Mouse (Mus musculus): ENCODE data around the gene Dmc1.
A peak's percentile ranks its signal among the peaks of the same experiment; 100 is the strongest.

- TF ChIP-seq E2F4 (IDR thresholded peaks at IDR 0.05; ENCODE audit: insufficient read depth) (no peak), POLR2AphosphoS2 (IDR thresholded peaks at IDR 0.05; ENCODE audit: insufficient read length, low read depth) (peak; percentile 91), POLR2A (IDR thresholded peaks at IDR 0.05; ENCODE audit: insufficient read length, low read depth) (peak; percentile 85), SRF (IDR thresholded peaks at IDR 0.05; ENCODE audit: control insufficient read depth, insufficient read length, low read depth) (peak; percentile 37), MYOD1 (IDR thresholded peaks at IDR 0.05; ENCODE audit: control insufficient read depth in 1 of 3, insufficient read length in 2 of 3, low read depth in 2 of 3) (no peak)
Observed at GRCm38 (mm10) chr15:79546410-79547288, 58.3 kb downstream of the Dmc1 start, which contains the start of gene Ddx17.

Data from myocyte (in vitro differentiated cells).